Mouse (Mus musculus) lung, postnatal 0 days (tissue): ENCODE measurements at regions not wholly inside any gene's neighbourhood (a gene's known extent, or its start where the extent isn't known, plus 50 kb on each side); places are given as distances from the start of the nearest gene placed in this dataset.

Experiments used
- CTCF ChIP-seq: IDR thresholded peaks from 2 replicates; pipeline ENCODE4 v1.5.1; 2016; ENCODE audit warnings: antibody characterized with exemption, mild to moderate bottlenecking
- EP300 ChIP-seq: IDR thresholded peaks from 2 replicates; pipeline ENCODE4 v1.6.1; 2016; ENCODE audit warnings: antibody characterized with exemption, mild to moderate bottlenecking, control low read depth

- TF ChIP-seq EP300, result no peak
- TF ChIP-seq CTCF, result no peak
Observed at GRCm38 (mm10) chr1:184630695-184631475, 101.5 kb downstream of the Hlx start.
